Mouse (Mus musculus): Measurements from ENCODE around the gene Olfr133. TPM values are rescaled to one million over a fixed set of nuclear protein-coding genes. Genes with fewer than 3 reads are reported as not detected.

The Olfr133 gene
- polyA plus RNA-seq (2021; fragmentation: Nextera tagmentation): not detected in 2 replicates
- long read RNA-seq, experiment 1: 0 reads
- long read RNA-seq, experiment 2: 0 reads

GRCm38 (mm10) chr17:38144981-38145380, at the start of gene Olfr133:
Gene Olfr133, plus strand, starts transcription at chr17:38145281.

GRCm38 (mm10) chr17:38134426-38134825, 10.7 kb upstream of the Olfr133 start, which contains the start of gene Olfr132:
Gene Olfr132, minus strand, starts transcription at chr17:38134526.

GRCm38 (mm10) chr17:38171088-38171487, 26.0 kb downstream of the Olfr133 start, which contains the start of gene Olfr134:
Gene Olfr134, plus strand, starts transcription at chr17:38171388.

Other genes with a start within 250 kb of the Olfr133 start
- gene Olfr127, start 244.8 kb upstream of the Olfr133 start, polyA plus RNA-seq (2021; fragmentation: Nextera tagmentation): not detected in 2 replicates
- gene Olfr128, start 224.7 kb upstream of the Olfr133 start, polyA plus RNA-seq (2021; fragmentation: Nextera tagmentation): not detected in 2 replicates
- gene Olfr761, start 192.2 kb upstream of the Olfr133 start, polyA plus RNA-seq (2021; fragmentation: Nextera tagmentation): not detected in 2 replicates
- gene Olfr129, start 85.2 kb upstream of the Olfr133 start, polyA plus RNA-seq (2021; fragmentation: Nextera tagmentation): not detected in 2 replicates
- not detected in 2 replicates for gene Olfr130, start 81.4 kb upstream of the Olfr133 start, polyA plus RNA-seq (2021; fragmentation: Nextera tagmentation)
- gene Olfr131, start 56.6 kb upstream of the Olfr133 start, polyA plus RNA-seq (2021; fragmentation: Nextera tagmentation): not detected in 2 replicates
- gene Olfr132, start 10.8 kb upstream of the Olfr133 start, polyA plus RNA-seq (2021; fragmentation: Nextera tagmentation): not detected in 2 replicates
- not detected in 2 replicates for gene Olfr134, start 26.1 kb downstream of the Olfr133 start, polyA plus RNA-seq (2021; fragmentation: Nextera tagmentation)
- gene Olfr135, start 59.1 kb downstream of the Olfr133 start, polyA plus RNA-seq (2021; fragmentation: Nextera tagmentation): not detected in 2 replicates
- gene Olfr138, start 115.8 kb downstream of the Olfr133 start, polyA plus RNA-seq (2021; fragmentation: Nextera tagmentation): not detected in 2 replicates
- gene Olfr137, start 162.3 kb downstream of the Olfr133 start, polyA plus RNA-seq (2021; fragmentation: Nextera tagmentation): not detected in 2 replicates
- gene Olfr136, start 184.6 kb downstream of the Olfr133 start, polyA plus RNA-seq (2021; fragmentation: Nextera tagmentation): not detected in 2 replicates

Measured in layer of hippocampus, adult 6 months (tissue).